Mouse (Mus musculus) spleen, adult 2 months (tissue): ENCODE data around the gene Gm10577.

Experiments
- CTCF ChIP-seq: fragments of 200-500 bp; IDR thresholded peaks from 2 replicates; pipeline ENCODE4 v1.5.1; 2011; ENCODE audit warnings: mild to moderate bottlenecking, inconsistent platforms; ENCODE audit not compliant: insufficient read depth, insufficient read length, insufficient replicate concordance; ENCODE audit errors: extremely low read depth
- POLR2A ChIP-seq: fragments of 200-500 bp; IDR thresholded peaks from 2 replicates; pipeline ENCODE4 v1.6.1; 2011; ENCODE audit warnings: low read depth, low read length, inconsistent platforms

DNA sequence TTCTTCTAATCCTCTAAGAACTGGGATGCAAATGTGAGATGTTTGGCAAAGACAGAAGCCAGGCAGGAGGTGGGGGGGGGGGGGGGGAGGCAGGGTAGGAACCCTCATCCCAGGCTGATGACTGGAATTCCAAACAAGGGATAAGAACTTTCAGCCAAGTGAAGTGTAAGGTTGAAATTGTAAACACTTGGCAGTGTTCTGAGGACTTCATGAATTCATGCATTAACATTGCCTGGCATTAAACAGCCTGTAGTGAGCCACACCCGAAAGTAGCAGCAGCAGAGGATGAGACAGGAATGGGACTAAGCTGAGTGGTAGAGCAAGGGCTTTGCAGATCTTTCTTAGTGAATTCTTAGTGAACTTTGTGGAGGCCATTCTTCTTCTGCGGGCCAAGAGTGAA, 6.5 kb upstream of the Gm10577 start:
- TF ChIP-seq CTCF = no peak
- no peak for TF ChIP-seq POLR2A
